Mouse (Mus musculus): ENCODE data around the gene Mtcp1. TPM values are rescaled to one million over a fixed set of nuclear protein-coding genes. Genes with fewer than 3 reads are reported as not detected.

The Mtcp1 gene
- 1 to 10 TPM; 6.1 to 6.7 TPM for total RNA-seq (2021)
- long read RNA-seq, experiment 1, partial matches to known transcripts: 0 of 2 reads
- long read RNA-seq, experiment 1, other reads (novel, unspliced or antisense): 1 of 2 reads
- long read RNA-seq, experiment 2, partial matches to known transcripts: 0 of 3 reads
- long read RNA-seq, experiment 2, other reads (novel, unspliced or antisense): 3 of 3 reads

GRCm38 (mm10) chrX:75415936-75416785 is at the start of gene Mtcp1, which contains the start of the genes Cmc4 and Brcc3:
Mtcp1 (minus strand) TSS chrX:75416588.
Cmc4 (minus strand) TSS chrX:75416584.
Brcc3 (plus strand) TSS chrX:75416628.
- DNase-seq (ENCODE audit: low spot score in 2 of 2): peak; percentile 85 to 86

GRCm38 (mm10) chrX:75454597-75454996 is 38.2 kb upstream of the Mtcp1 start:
- DNase-seq (ENCODE audit: low spot score in 2 of 2): no peak

- DNase-seq (ENCODE audit: low spot score in 2 of 2): no peak
These were observed 6.7 kb downstream of the Mtcp1 start for GRCm38 (mm10) chrX:75409711-75410110.

- DNase-seq (ENCODE audit: low spot score in 2 of 2): no peak
These were observed 13.0 kb downstream of the Mtcp1 start for GRCm38 (mm10) chrX:75403350-75403749.

- no peak for DNase-seq (ENCODE audit: low spot score in 2 of 2)
These were observed 13.7 kb downstream of the Mtcp1 start for GRCm38 (mm10) chrX:75402668-75403067.

- DNase-seq (ENCODE audit: low spot score in 2 of 2): no peak
These were observed 16.9 kb downstream of the Mtcp1 start for GRCm38 (mm10) chrX:75399471-75399870.

- DNase-seq (ENCODE audit: low spot score in 2 of 2): peak; percentile 35 to 55
These were observed 34.1 kb downstream of the Mtcp1 start, which contains the start of the genes Fundc2 and F8 for GRCm38 (mm10) chrX:75382195-75382771. Fundc2 (plus strand) TSS chrX:75382399. F8 (minus strand) TSS chrX:75382615.

- DNase-seq (ENCODE audit: low spot score in 2 of 2): no peak
These were observed 34.7 kb downstream of the Mtcp1 start for GRCm38 (mm10) chrX:75381699-75382098.

GRCm38 (mm10) chrX:75381176-75381575 is 35.2 kb downstream of the Mtcp1 start:
- no peak for DNase-seq (ENCODE audit: low spot score in 2 of 2)

GRCm38 (mm10) chrX:75376815-75377214 is 39.6 kb downstream of the Mtcp1 start:
- DNase-seq (ENCODE audit: low spot score in 2 of 2): no peak

- DNase-seq (ENCODE audit: low spot score in 2 of 2): no peak
These were observed 43.5 kb downstream of the Mtcp1 start for GRCm38 (mm10) chrX:75372666-75373425.

- DNase-seq (ENCODE audit: low spot score in 2 of 2): no peak
These were observed 46.2 kb downstream of the Mtcp1 start for GRCm38 (mm10) chrX:75370197-75370596.

Other genes starting within 250 kb of the Mtcp1 start
- 10 to 100 TPM; 45.4 to 56.3 TPM for gene Fundc2, start 34.2 kb downstream of the Mtcp1 start, total RNA-seq (2021)
- gene F8, start 34.0 kb downstream of the Mtcp1 start, total RNA-seq (2021): 1 to 10 TPM; 1.8 to 3.6 TPM
- gene Cmc4, start within 50 bp of the Mtcp1 start, total RNA-seq (2021): 10 to 100 TPM in 1 of 2 experiments, 1 to 10 TPM in 1; 9.3 to 12.0 TPM
- gene Brcc3, start within 50 bp of the Mtcp1 start, total RNA-seq (2021): 10 to 100 TPM; 34.4 to 40.8 TPM
- 10 to 100 TPM; 78.5 to 84.4 TPM for gene Vbp1, start 97.7 kb upstream of the Mtcp1 start, total RNA-seq (2021)
- gene Rab39b, start 161.6 kb upstream of the Mtcp1 start, total RNA-seq (2021): 10 to 100 TPM; 34.6 to 36.9 TPM